Mouse (Mus musculus) midbrain, embryonic 15.5 days (tissue): ENCODE data around the gene Jpt2. TPM values are rescaled to one million over a fixed set of nuclear protein-coding genes. Genes with fewer than 3 reads are reported as not detected.
A peak's percentile ranks its signal among the peaks of the same experiment; 100 is the strongest.

Source experiments
- ATAC-seq: fragments of 200-750 bp; cut with Nextera tagmentation; replicated peaks from 2 replicates; pipeline ENCODE4 v1.8.0; 2017; ENCODE audit warnings: moderate TSS enrichment
- H3K27ac ChIP-seq: fragments of 300-500 bp; sonication (generic); 2 replicates; pipeline ENCODE4 v1.5.1; 2015; ENCODE audit warnings: mild to moderate bottlenecking, inconsistent platforms
- H3K27me3 ChIP-seq: fragments of 300-500 bp; sonication (generic); replicated peaks from 2 replicates; pipeline ENCODE4 v1.6.1; 2015; ENCODE audit warnings: inconsistent platforms
- H3K36me3 ChIP-seq: fragments of 300-500 bp; sonication (generic); replicated peaks from 2 replicates; pipeline ENCODE4 v1.6.1; 2015; ENCODE audit warnings: inconsistent platforms
- H3K4me1 ChIP-seq: fragments of 300-500 bp; sonication (generic); 2 replicates; pipeline ENCODE4 v1.6.1; 2015; ENCODE audit warnings: inconsistent platforms
- H3K4me2 ChIP-seq: fragments of 300-500 bp; sonication (generic); 2 replicates; pipeline ENCODE4 v1.6.1; 2015; ENCODE audit warnings: inconsistent platforms, mild to moderate bottlenecking, moderate library complexity
- H3K4me3 ChIP-seq: fragments of 300-500 bp; sonication (generic); 2 replicates; pipeline ENCODE4 v1.5.1; 2015; ENCODE audit warnings: mild to moderate bottlenecking, inconsistent platforms
- H3K9ac ChIP-seq: fragments of 300-500 bp; sonication (generic); 2 replicates; pipeline ENCODE4 v1.6.1; 2015; ENCODE audit warnings: mild to moderate bottlenecking, inconsistent platforms
- H3K9me3 ChIP-seq: fragments of 300-500 bp; sonication (generic); 2 replicates; pipeline ENCODE4 v1.6.1; 2016; ENCODE audit warnings: inconsistent platforms
- WGBS: fragments of 180-500 bp; shearing (Covaris S2); methylation state at CpG from one replicate; pipeline ENCODE4 v1.1.7; 2015; ENCODE audit warnings: mixed read lengths; 5-methylcytosine and 5-hydroxymethylcytosine counted together
- polyA plus RNA-seq: library from polyadenylated mRNA; unstranded; fragments of >200 nt; fragmentation: Nextera tagmentation; extraction: Ambion mirVana; gene quantifications from 2 replicates; pipeline ENCODE4 v1.2.1, GENCODE M21; 2015

Gene Jpt2
- polyA plus RNA-seq, 1 experiment from 2014 or later: 102 TPM

DNA sequence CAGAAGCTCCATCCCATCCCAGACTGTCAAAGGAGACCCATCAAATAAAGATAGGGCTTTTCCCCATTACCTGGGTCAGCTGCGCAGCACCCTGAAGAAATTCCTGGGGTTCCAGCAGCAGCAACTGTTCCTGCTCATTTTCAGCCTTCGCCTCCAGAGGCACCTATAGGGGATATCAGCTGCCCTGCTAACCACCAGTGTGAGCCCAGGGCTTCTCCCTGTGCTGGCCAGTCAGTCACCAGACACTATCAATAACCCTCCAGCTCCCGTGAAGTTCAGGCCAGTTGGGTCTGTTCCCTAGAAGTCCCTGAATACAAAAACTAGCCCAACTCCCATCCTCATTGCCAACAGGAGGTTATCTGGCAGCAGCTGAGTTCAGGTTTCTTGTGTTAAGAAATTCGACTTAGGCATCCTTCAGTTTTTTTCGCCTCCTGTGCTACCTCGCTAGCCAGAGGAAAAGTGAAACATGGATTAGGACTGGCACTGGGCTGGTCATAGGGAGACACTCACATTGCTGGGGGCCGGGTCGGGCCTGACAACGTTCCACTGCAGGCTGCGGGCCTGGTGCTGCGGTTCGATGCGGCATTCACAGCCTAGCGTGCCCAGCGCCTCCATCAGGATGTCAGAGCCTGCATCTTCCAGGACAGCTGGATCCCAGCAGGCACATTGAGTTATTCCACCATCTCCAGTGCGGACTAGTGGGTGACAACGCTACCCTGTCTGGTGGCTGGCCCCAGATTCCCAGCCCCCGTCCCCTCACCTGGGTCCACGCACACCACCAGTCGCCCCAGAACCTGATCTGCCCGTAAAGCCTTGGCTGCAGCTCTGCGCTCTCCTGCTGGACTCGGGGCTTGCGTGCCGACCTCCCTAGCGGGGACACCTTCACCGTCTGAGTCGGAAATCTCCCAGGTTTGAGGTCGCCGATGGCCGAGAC is 66.2 kb downstream of the Jpt2 start:
- Histone ChIP-seq H3K4me1 (peaks cover 50% of the 10 kb centered on the region), H3K9me3 (no peaks in the 10 kb centered on the region), H3K27me3 (no peaks in the 10 kb centered on the region), H3K9ac (peak overlapping the region; percentile 90), H3K4me3 (peak overlapping the region; percentile 76), H3K36me3 (peaks cover 42% of the 10 kb centered on the region), H3K4me2 (peak overlapping the region; percentile 92), H3K27ac (peak overlapping the region; percentile 88)
- WGBS: 12% methylated on average over 31 of the region's 31 CpGs
- ATAC-seq: peak; percentile 31

DNA sequence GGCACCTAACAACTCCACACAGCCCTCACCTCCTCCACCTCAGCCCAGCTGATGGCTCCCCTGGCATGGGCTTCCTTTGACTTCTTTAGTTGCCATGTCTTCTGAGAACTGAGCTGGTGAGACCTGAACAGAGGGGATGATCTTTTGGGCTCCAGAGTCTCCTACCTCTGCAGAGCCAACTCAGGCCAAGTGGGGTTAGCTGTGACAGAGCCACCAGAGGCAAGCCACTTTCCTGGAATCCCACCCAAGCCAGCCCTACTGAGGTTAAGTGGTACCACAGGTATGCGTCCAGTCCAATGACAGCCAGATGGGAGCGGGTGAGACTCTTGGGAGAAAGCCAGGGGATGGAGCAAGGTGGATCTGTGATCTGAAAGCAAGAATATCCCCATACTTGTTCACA is 67.2 kb downstream of the Jpt2 start:
- H3K27me3 ChIP-seq: no peaks in the 10 kb centered on the region

GRCm38 (mm10) chr17:24892785-24893184 is 67.7 kb downstream of the Jpt2 start:
- 88% methylated on average over 12 of the region's 12 CpGs for WGBS
- ATAC-seq: no peak
- H3K9me3 ChIP-seq: no peaks in the 10 kb centered on the region
- no peak overlapping the region for H3K4me2 ChIP-seq
- no peak overlapping the region for H3K4me3 ChIP-seq
- no peak overlapping the region for H3K9ac ChIP-seq
- peaks cover 54% of the 10 kb centered on the region for H3K4me1 ChIP-seq
- H3K27me3 ChIP-seq: no peaks in the 10 kb centered on the region
- H3K27ac ChIP-seq: no peak overlapping the region
- H3K36me3 ChIP-seq: peaks cover 27% of the 10 kb centered on the region

More for the DNA sequence above, 67.2 kb downstream of the Jpt2 start:
- ATAC-seq: no peak
- Histone ChIP-seq H3K36me3 (peaks cover 32% of the 10 kb centered on the region), H3K4me2 (no peak overlapping the region), H3K4me1 (peaks cover 54% of the 10 kb centered on the region), H3K27ac (no peak overlapping the region), H3K9ac (no peak overlapping the region), H3K4me3 (no peak overlapping the region), H3K9me3 (no peaks in the 10 kb centered on the region)
- WGBS: 90% methylated on average over 2 of the region's 2 CpGs

GRCm38 (mm10) chr17:24891321-24891720 is 69.2 kb downstream of the Jpt2 start:
- Histone ChIP-seq H3K4me1 (peaks cover 47% of the 10 kb centered on the region), H3K4me2 (no peak overlapping the region), H3K9ac (no peak overlapping the region), H3K36me3 (peaks cover 24% of the 10 kb centered on the region), H3K27me3 (no peaks in the 10 kb centered on the region), H3K27ac (no peak overlapping the region), H3K9me3 (no peaks in the 10 kb centered on the region), H3K4me3 (no peak overlapping the region)
- WGBS: 88% methylated on average over 13 of the region's 13 CpGs
- ATAC-seq: no peak

DNA sequence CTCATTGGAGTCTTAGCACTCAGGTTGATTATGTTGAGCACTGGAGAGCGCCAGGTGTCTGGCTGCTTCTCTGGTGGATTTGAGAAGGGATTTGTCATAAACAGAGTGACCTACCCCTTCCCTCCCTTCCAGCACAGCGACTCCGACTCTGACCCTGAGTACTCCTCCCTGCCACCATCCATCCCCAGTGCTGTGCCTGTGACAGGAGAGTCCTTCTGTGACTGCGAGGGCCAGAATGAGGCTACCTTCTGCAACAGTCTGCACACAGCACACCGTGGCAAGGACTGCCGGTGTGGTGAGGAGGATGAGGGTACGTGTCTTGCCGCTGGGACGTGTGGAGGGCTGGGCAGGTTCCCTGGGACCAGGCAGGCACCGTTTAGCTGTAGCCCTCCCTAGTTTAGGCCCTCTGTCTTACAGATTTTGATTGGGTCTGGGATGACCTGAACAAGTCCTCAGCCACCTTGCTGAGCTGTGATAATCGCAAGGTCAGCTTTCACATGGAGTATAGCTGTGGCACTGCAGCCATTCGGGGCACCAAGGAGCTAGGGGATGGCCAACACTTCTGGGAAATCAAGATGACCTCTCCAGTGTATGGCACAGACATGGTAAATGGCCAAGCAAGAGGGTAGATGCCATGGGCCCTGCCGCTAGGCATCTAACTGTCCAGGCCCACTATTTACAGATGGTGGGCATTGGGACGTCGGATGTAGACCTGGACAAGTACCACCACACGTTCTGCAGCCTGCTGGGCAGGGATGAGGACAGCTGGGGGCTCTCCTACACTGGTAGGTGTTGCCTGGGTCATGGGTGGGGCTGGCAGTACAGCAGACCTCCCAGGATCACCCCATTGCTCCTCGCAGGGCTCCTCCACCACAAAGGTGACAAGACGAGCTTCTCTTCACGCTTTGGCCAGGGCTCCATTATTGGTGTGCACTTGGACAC is 70.1 kb downstream of the Jpt2 start:
- H3K4me3 ChIP-seq: no peak overlapping the region
- no peak for ATAC-seq
- no peak overlapping the region for H3K27ac ChIP-seq
- 89% methylated on average over 19 of the region's 19 CpGs for WGBS
- no peaks in the 10 kb centered on the region for H3K9me3 ChIP-seq
- H3K36me3 ChIP-seq: peaks cover 24% of the 10 kb centered on the region
- no peak overlapping the region for H3K9ac ChIP-seq
- no peaks in the 10 kb centered on the region for H3K27me3 ChIP-seq
- no peak overlapping the region for H3K4me2 ChIP-seq
- H3K4me1 ChIP-seq: peaks cover 43% of the 10 kb centered on the region

DNA sequence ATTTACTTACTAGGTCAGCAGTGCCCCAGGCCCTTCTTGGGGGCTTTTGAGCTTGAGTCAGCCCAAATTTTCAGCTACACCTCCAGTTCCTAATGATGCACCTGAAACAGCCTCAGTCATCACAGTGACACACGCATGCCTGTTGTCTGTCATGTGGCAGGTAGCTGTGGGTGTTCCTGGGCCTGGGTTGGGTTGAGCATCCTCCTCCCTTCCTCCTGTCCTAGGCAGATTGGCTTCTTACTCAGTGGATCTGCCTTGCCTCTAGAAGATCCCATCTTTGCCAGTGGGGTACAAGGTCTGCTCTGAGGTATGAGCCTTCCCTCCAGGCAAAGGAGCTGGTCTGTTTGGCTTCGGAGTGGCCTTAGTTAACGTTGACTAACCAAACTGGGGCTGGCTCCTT is 71.6 kb downstream of the Jpt2 start:
- no peak for ATAC-seq
- Histone ChIP-seq H3K27me3 (no peaks in the 10 kb centered on the region), H3K9me3 (no peaks in the 10 kb centered on the region), H3K4me3 (no peak overlapping the region), H3K27ac (no peak overlapping the region), H3K9ac (no peak overlapping the region), H3K36me3 (peaks cover 25% of the 10 kb centered on the region), H3K4me1 (peaks cover 42% of the 10 kb centered on the region), H3K4me2 (no peak overlapping the region)
- 88% methylated on average over 3 of the region's 3 CpGs for WGBS

Other genes starting within 250 kb of the Jpt2 start
- gene Rnf151, start 242.6 kb downstream of the Jpt2 start, polyA plus RNA-seq: not detected in 2 replicates
- 706 and 744 TPM in 2 replicates for gene Rps2, start 242.6 kb downstream of the Jpt2 start, polyA plus RNA-seq
- 270 and 281 TPM in 2 replicates for gene Ndufb10, start 236.2 kb downstream of the Jpt2 start, polyA plus RNA-seq
- gene Rpl3l, start 232.9 kb downstream of the Jpt2 start, polyA plus RNA-seq: not detected in 2 replicates
- gene Msrb1, start 224.0 kb downstream of the Jpt2 start, polyA plus RNA-seq: 16.5 and 19.8 TPM in 2 replicates
- 0.25 TPM in 1 of 2 replicates, not detected in the other for gene Hs3st6, start 207.7 kb downstream of the Jpt2 start, polyA plus RNA-seq
- gene Meiob, start 156.4 kb downstream of the Jpt2 start, polyA plus RNA-seq: not detected in 2 replicates
- gene Hagh, start 120.5 kb downstream of the Jpt2 start, polyA plus RNA-seq: 61.5 and 66.8 TPM in 2 replicates
- 19.1 TPM in 2 replicates for gene Fahd1, start 110.3 kb downstream of the Jpt2 start, polyA plus RNA-seq
- gene Igfals, start 94.7 kb downstream of the Jpt2 start, polyA plus RNA-seq: 0.10 TPM in 1 of 2 replicates, not detected in the other
- gene Nubp2, start 74.3 kb downstream of the Jpt2 start, polyA plus RNA-seq: 61.2 and 65.7 TPM in 2 replicates
- gene Spsb3, start 74.0 kb downstream of the Jpt2 start, polyA plus RNA-seq: 94.1 and 97.2 TPM in 2 replicates
- gene Eme2, start 65.6 kb downstream of the Jpt2 start, polyA plus RNA-seq: 31.5 and 33.4 TPM in 2 replicates
- 73.1 and 78.9 TPM in 2 replicates for gene Mrps34, start 65.6 kb downstream of the Jpt2 start, polyA plus RNA-seq
- gene Nme3, start 64.2 kb downstream of the Jpt2 start, polyA plus RNA-seq: 79.7 and 82.3 TPM in 2 replicates
- 99.5 and 112 TPM in 2 replicates for gene Mapk8ip3, start 23.7 kb downstream of the Jpt2 start, polyA plus RNA-seq
- gene Cramp1l, start 55.1 kb upstream of the Jpt2 start, polyA plus RNA-seq: 6.3 and 7.1 TPM in 2 replicates
- 20.0 and 22.5 TPM in 2 replicates for gene Ift140, start 55.4 kb upstream of the Jpt2 start, polyA plus RNA-seq
- gene Tmem204, start 122.9 kb upstream of the Jpt2 start, polyA plus RNA-seq: 12.6 and 13.0 TPM in 2 replicates
- gene Telo2, start 155.3 kb upstream of the Jpt2 start, polyA plus RNA-seq: 57.8 and 67.0 TPM in 2 replicates
- gene Ptx4, start 160.1 kb upstream of the Jpt2 start, polyA plus RNA-seq: not detected in 2 replicates
- 35.0 and 36.3 TPM in 2 replicates for gene Clcn7, start 172.7 kb upstream of the Jpt2 start, polyA plus RNA-seq
- gene Ccdc154, start 201.8 kb upstream of the Jpt2 start, polyA plus RNA-seq: not detected in 2 replicates
- gene Gm38655, start 214.8 kb upstream of the Jpt2 start, polyA plus RNA-seq: not detected in 2 replicates
- 34.4 and 35.7 TPM in 2 replicates for gene BC003965, start 223.9 kb upstream of the Jpt2 start, polyA plus RNA-seq
- 17.1 TPM in 2 replicates for gene Unkl, start 227.7 kb upstream of the Jpt2 start, polyA plus RNA-seq